Mouse (Mus musculus) cerebellum, adult 2 months (tissue): ENCODE results near the gene Csf3.

ENCODE experiments used
- CTCF ChIP-seq: fragments of 200-500 bp; IDR thresholded peaks from 2 replicates; pipeline ENCODE4 v1.5.1; 2011; ENCODE audit warnings: low read depth, mild to moderate bottlenecking, control low read depth, low read length, moderate library complexity, borderline replicate concordance; ENCODE audit not compliant: insufficient read depth
- POLR2A ChIP-seq: fragments of 200-500 bp; IDR thresholded peaks from 2 replicates; pipeline ENCODE4 v1.6.1; 2011; ENCODE audit warnings: low read length, control low read depth, borderline replicate concordance; ENCODE audit not compliant: insufficient read depth

- no peak for TF ChIP-seq CTCF
- TF ChIP-seq POLR2A, result no peak
These were observed 30.1 kb downstream of the Csf3 start for GRCm38 (mm10) chr11:98731134-98731533.
